Mouse (Mus musculus): ENCODE data around the gene Actr5. TPM values are rescaled to one million over a fixed set of nuclear protein-coding genes. Genes with fewer than 3 reads are reported as not detected.

Gene Actr5
- polyA plus RNA-seq, 1 experiment from 2014 or later = 7.2 TPM

GRCm38 (mm10) chr2:158687804-158688241 is 63.1 kb downstream of the Actr5 start:
- H3K4me1 ChIP-seq (replicated peaks; ENCODE audit: control insufficient read depth, insufficient read depth, low read length) = peaks cover 4% of the 10 kb centered on the region; the same call in 1 of the 2 replicates
- 33% methylated on average over 25 of the region's 25 CpGs for WGBS
- no peaks in the 10 kb centered on the region for H3K36me3 ChIP-seq (ENCODE audit: control insufficient read depth, insufficient read depth, low read length)
- 0 out of 2 replicates have a peak overlapping the region, but pooled peaks have one; percentile 19 for H3K4me2 ChIP-seq (ENCODE audit: low read depth, low read length)
- no peak overlapping the region for H3K9ac ChIP-seq (ENCODE audit: low read length)
- H3K4me3 ChIP-seq (ENCODE audit: low read length) = no peak overlapping the region
- peak overlapping the region; percentile 47 for H3K27ac ChIP-seq (ENCODE audit: low read length)
- peak; percentile 61 for ATAC-seq (ENCODE audit: low read depth)
- no peaks in the 10 kb centered on the region for H3K9me3 ChIP-seq (ENCODE audit: control insufficient read depth, low read length)
- H3K27me3 ChIP-seq (ENCODE audit: control insufficient read depth, insufficient read depth, low read depth, low read length) = no peaks in the 10 kb centered on the region

MicroRNAs within 50 kb of the gene (microRNA counts, 519-probe panel; counts per million panel counts)
- not detected for microRNA mmu-miR-3474

Small RNA genes lying within 50 kb of the gene (microRNA-seq; reads per million reads assigned to microRNA genes)
- gene Mir3474 = 2.0 reads per million, percentile 3 among the genes with 10 or more reads in this experiment

Other genes starting within 250 kb of the Actr5 start
- 1.9 and 5.3 TPM in 2 replicates for gene Snhg11, start 249.2 kb upstream of the Actr5 start, polyA plus RNA-seq (2015; fragmentation: Nextera tagmentation; extraction: Ambion mirVana)
- gene Ralgapb, start 215.0 kb upstream of the Actr5 start, polyA plus RNA-seq (2015; fragmentation: Nextera tagmentation; extraction: Ambion mirVana) = 13.6 and 15.2 TPM in 2 replicates
- not detected in 2 replicates for gene Adig, start 122.3 kb upstream of the Actr5 start, polyA plus RNA-seq (2015; fragmentation: Nextera tagmentation; extraction: Ambion mirVana)
- gene Arhgap40, start 112.1 kb upstream of the Actr5 start, polyA plus RNA-seq (2015; fragmentation: Nextera tagmentation; extraction: Ambion mirVana) = not detected in 2 replicates
- not detected in 2 replicates for gene Slc32a1, start 14.1 kb upstream of the Actr5 start, polyA plus RNA-seq (2015; fragmentation: Nextera tagmentation; extraction: Ambion mirVana)
- gene Ppp1r16b, start 40.5 kb downstream of the Actr5 start, polyA plus RNA-seq (2015; fragmentation: Nextera tagmentation; extraction: Ambion mirVana) = 22.5 and 24.4 TPM in 2 replicates
- gene Fam83d, start 143.2 kb downstream of the Actr5 start, polyA plus RNA-seq (2015; fragmentation: Nextera tagmentation; extraction: Ambion mirVana) = 60.1 and 63.1 TPM in 2 replicates
- 12.5 and 13.9 TPM in 2 replicates for gene Dhx35, start 169.9 kb downstream of the Actr5 start, polyA plus RNA-seq (2015; fragmentation: Nextera tagmentation; extraction: Ambion mirVana)